Mouse (Mus musculus) adrenal gland, postnatal 25 days (tissue): Measurements from ENCODE around the gene 1110004F10Rik. TPM values are rescaled to one million over a fixed set of nuclear protein-coding genes. Genes with fewer than 3 reads are reported as not detected.
A peak's percentile ranks its signal among the peaks of the same experiment; 100 is the strongest.

Experiments
- DNase-seq: peaks from one replicate; pipeline ENCODE4 v3.0.0; 2021; ENCODE audit warnings: mixed read lengths
- total RNA-seq: library from RNA; stranded (reverse); gene quantifications from 2 replicates; pipeline ENCODE4 v1.2.3, GENCODE M21; 2021

Gene 1110004F10Rik
- total RNA-seq, 1 experiment from 2014 or later: 115 TPM

GRCm38 (mm10) chr7:116145030-116145429 lies 105.8 kb downstream of the 1110004F10Rik start:
- no peak for DNase-seq

- DNase-seq: no peak
These were observed 107.9 kb downstream of the 1110004F10Rik start for GRCm38 (mm10) chr7:116147114-116147513.

GRCm38 (mm10) chr7:116149568-116149967 lies 110.4 kb downstream of the 1110004F10Rik start:
- no peak for DNase-seq

- DNase-seq: peak; percentile 17
These were observed 114.7 kb downstream of the 1110004F10Rik start for GRCm38 (mm10) chr7:116153781-116154368.

Other genes starting within 250 kb of the 1110004F10Rik start
- gene Sox6, start 601 bp upstream of the 1110004F10Rik start, total RNA-seq: 10.9 and 16.0 TPM in 2 replicates
- 3.9 and 4.2 TPM in 2 replicates for gene Gm4353, start 45.2 kb downstream of the 1110004F10Rik start, total RNA-seq